Mouse (Mus musculus) cortical plate, adult 2 months (tissue): Measurements from ENCODE around the gene Cfap58. TPM values are rescaled to one million over a fixed set of nuclear protein-coding genes. Genes with fewer than 3 reads are reported as not detected.

Source experiments
- H3K27ac ChIP-seq: fragments of 200-500 bp; 2 replicates; pipeline ENCODE4 v1.5.1; 2012; ENCODE audit warnings: low read length, control low read depth, inconsistent platforms; ENCODE audit not compliant: insufficient read depth
- H3K4me1 ChIP-seq: fragments of 200-500 bp; 2 replicates; pipeline ENCODE4 v1.6.1; 2011; ENCODE audit warnings: low read length; ENCODE audit not compliant: control insufficient read depth, insufficient read depth
- H3K4me3 ChIP-seq: fragments of 200-500 bp; 2 replicates; pipeline ENCODE4 v1.5.1; 2011; ENCODE audit warnings: mild to moderate bottlenecking, low read length, control low read depth; ENCODE audit not compliant: insufficient read depth
- CTCF ChIP-seq: fragments of 200-500 bp; IDR thresholded peaks from 2 replicates; pipeline ENCODE4 v1.5.1; 2011; ENCODE audit warnings: mild to moderate bottlenecking, control low read depth, low read length; ENCODE audit not compliant: insufficient read depth; ENCODE audit errors: extremely low read depth
- POLR2A ChIP-seq: fragments of 200-500 bp; IDR thresholded peaks from 2 replicates; pipeline ENCODE4 v1.6.1; 2011; ENCODE audit warnings: mild to moderate bottlenecking, low read length, control low read depth; ENCODE audit not compliant: insufficient read depth; ENCODE audit errors: extremely low read depth
- polyA plus RNA-seq: library from polyadenylated mRNA; depleted of rRNA; stranded (reverse); fragments of >200 nt; gene quantifications from 2 replicates; pipeline ENCODE4 v1.2.3, GENCODE M21; 2012; rRNA removed

The Cfap58 gene
- polyA plus RNA-seq, 1 experiment = 0.17 TPM

DNA sequence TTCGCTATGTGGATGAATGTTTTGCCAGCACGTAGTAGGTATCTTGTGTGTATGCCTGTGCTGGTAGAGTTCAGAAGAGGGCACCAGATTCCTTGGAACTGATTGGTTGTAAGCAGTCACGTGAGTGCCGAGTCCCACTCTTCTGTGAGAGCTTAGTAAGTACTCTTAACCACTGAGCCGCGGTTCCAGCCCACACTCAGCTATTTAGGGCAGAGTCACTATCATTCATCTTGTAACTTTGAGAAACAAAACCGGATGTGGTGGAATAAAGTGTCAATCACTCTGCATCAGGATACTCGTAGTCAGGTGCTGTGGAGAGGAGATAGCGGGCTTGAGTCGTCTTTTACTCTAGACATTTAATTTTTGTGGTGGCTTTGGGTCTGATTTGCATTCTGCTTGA lies 86.3 kb downstream of the Cfap58 start:
- no peak overlapping the region for H3K4me3 ChIP-seq
- no peak overlapping the region for H3K27ac ChIP-seq
- H3K4me1 ChIP-seq = no peaks in the 10 kb centered on the region
- TF ChIP-seq CTCF = no peak
- no peak for TF ChIP-seq POLR2A

- TF ChIP-seq CTCF = no peak
- TF ChIP-seq POLR2A = no peak
Measured at GRCm38 (mm10) chr19:48025366-48025765, 87.9 kb downstream of the Cfap58 start.

DNA sequence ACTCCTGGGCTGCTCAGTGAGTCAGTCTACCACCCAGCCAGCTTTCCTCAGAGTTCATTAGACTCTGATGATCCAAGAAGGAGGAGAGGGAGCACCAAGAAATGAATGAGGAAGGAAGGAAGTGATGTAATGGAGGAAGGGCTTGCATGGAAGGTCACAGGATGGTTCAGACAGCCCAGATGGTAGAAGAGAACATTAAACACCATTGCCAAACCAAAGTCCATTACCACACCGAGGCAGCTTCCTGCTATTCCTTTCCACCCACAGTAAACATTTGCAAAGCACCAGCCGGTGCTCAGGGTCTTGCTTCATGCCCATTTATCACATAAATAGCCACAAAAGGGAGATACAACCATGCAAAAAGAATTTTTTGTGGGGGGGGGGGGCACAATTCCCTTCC lies 89.4 kb downstream of the Cfap58 start:
- H3K27ac ChIP-seq = no peak overlapping the region
- no peak overlapping the region for H3K4me3 ChIP-seq
- no peaks in the 10 kb centered on the region for H3K4me1 ChIP-seq
- TF ChIP-seq CTCF = no peak
- TF ChIP-seq POLR2A = no peak

More at GRCm38 (mm10) chr19:48025366-48025765, 87.9 kb downstream of the Cfap58 start:
- no peak overlapping the region for H3K4me3 ChIP-seq
- no peaks in the 10 kb centered on the region for H3K4me1 ChIP-seq
- H3K27ac ChIP-seq = no peak overlapping the region

DNA sequence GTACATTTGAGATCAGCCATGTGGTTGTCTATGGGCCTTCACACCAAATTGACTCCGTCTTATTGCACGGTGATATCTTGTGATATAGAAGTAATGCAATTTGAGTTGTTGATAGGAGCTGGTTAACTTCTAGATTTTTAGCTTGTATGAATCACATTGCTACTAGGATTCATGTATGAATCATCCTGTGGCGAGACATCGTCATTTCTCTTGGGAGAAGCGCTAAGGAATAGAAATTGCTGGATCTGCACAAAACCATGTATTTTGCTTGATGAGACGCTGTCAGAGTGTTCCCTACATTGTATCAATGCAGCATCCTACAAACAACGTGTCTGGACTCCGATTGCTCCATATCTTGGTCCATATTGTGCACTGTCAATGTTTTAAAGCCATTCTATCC lies 102.1 kb downstream of the Cfap58 start:
- Histone ChIP-seq H3K27ac (no peak overlapping the region), H3K4me3 (no peak overlapping the region), H3K4me1 (no peaks in the 10 kb centered on the region; the same call in 1 of the 2 replicates)
- no peak for TF ChIP-seq POLR2A
- TF ChIP-seq CTCF = no peak

GRCm38 (mm10) chr19:48047315-48047714 lies 109.8 kb downstream of the Cfap58 start:
- no peak overlapping the region for H3K27ac ChIP-seq
- no peak overlapping the region for H3K4me3 ChIP-seq
- no peaks in the 10 kb centered on the region for H3K4me1 ChIP-seq
- no peak for TF ChIP-seq POLR2A
- no peak for TF ChIP-seq CTCF

DNA sequence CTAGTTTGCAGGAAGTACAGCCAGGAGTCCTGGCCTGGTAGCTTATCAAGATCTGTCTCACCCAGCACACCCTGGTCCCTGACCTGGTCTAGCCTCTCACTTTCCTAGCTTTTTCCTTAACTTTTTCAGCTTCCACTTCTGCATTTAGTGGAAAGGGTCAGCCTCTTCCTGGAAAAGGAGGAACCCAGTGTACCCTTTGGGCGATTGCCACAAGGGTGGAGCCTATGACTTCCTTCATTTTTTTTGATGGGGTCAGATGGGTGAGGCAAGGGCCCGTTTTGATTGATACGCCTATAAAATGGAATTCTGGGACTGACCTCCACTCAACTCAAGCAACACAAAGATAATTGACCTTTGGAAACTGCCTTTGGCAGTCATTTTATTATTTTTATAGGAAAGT lies 111.9 kb downstream of the Cfap58 start:
- Histone ChIP-seq H3K4me3 (no peak overlapping the region), H3K27ac (no peak overlapping the region), H3K4me1 (no peaks in the 10 kb centered on the region)
- TF ChIP-seq POLR2A = no peak
- no peak for TF ChIP-seq CTCF

GRCm38 (mm10) chr19:48063289-48063688 lies 125.8 kb downstream of the Cfap58 start:
- no peak for TF ChIP-seq POLR2A
- no peak for TF ChIP-seq CTCF
- Histone ChIP-seq H3K27ac (no peak overlapping the region), H3K4me1 (no peaks in the 10 kb centered on the region), H3K4me3 (no peak overlapping the region)

DNA sequence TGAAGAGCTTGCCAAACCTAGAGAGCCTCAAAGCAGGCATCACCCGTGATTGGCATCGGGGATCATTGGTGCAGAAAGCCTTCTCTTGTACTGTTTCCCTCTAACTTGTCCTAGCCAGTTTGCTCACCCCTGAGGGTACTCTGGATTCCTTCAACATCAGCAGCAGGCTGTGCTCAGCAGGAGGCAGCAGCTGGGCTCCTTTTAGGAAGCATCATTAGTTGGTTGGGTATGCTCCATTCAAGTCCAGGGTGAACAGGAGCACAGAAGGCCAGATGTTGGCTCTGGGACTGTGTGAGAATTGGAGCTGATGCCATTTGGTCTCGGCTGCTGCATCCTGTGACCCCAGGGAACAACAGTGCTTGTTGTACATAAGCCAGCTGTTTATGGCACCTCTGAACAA lies 142.2 kb downstream of the Cfap58 start:
- no peak overlapping the region for H3K4me3 ChIP-seq

GRCm38 (mm10) chr19:48081456-48081855 lies 144.0 kb downstream of the Cfap58 start:
- H3K4me1 ChIP-seq = no peaks in the 10 kb centered on the region
- no peak overlapping the region for H3K27ac ChIP-seq
- no peak for TF ChIP-seq CTCF
- H3K4me3 ChIP-seq = no peak overlapping the region

More for the DNA sequence above, 142.2 kb downstream of the Cfap58 start:
- TF ChIP-seq CTCF = no peak
- TF ChIP-seq POLR2A = no peak
- H3K27ac ChIP-seq = no peak overlapping the region
- no peaks in the 10 kb centered on the region for H3K4me1 ChIP-seq

Other genes with a start within 250 kb of the Cfap58 start
- gene Col17a1, start 245.6 kb upstream of the Cfap58 start, polyA plus RNA-seq = 0.38 and 0.90 TPM in 2 replicates
- gene Sfr1, start 206.0 kb upstream of the Cfap58 start, polyA plus RNA-seq = 64.9 and 69.6 TPM in 2 replicates
- gene Gsto1, start 82.7 kb upstream of the Cfap58 start, polyA plus RNA-seq = 47.8 and 51.4 TPM in 2 replicates
- 2.5 and 3.2 TPM in 2 replicates for gene Gsto2, start 72.1 kb upstream of the Cfap58 start, polyA plus RNA-seq
- gene Cfap43, start 18.4 kb upstream of the Cfap58 start, polyA plus RNA-seq = 0.44 and 0.94 TPM in 2 replicates
- gene Itprip, start 18.4 kb upstream of the Cfap58 start, polyA plus RNA-seq = 0.78 and 0.79 TPM in 2 replicates